Mouse (Mus musculus) E14TG2a.4 (cell line): Measurements from ENCODE around the gene Sar1a.

Source experiments
- H3K27me3 ChIP-seq: 2 replicates; pipeline ENCODE4 v1.6.1; 2014; ENCODE audit warnings: low read length, control low read depth; ENCODE audit not compliant: insufficient read depth
- H3K36me3 ChIP-seq: 2 replicates; pipeline ENCODE4 v1.6.1; 2014; ENCODE audit warnings: low read length, control low read depth; ENCODE audit not compliant: insufficient read depth
- H3K4me1 ChIP-seq: replicated peaks from 2 replicates; pipeline ENCODE4 v1.6.1; 2014; ENCODE audit warnings: low read depth, low read length, control low read depth
- H3K4me3 ChIP-seq: replicated peaks from 2 replicates; pipeline ENCODE4 v1.5.1; 2014; ENCODE audit warnings: mild to moderate bottlenecking, low read length
- H3K9me3 ChIP-seq: 2 replicates; pipeline ENCODE4 v1.6.1; 2014; ENCODE audit warnings: low read length, control low read depth
- CTCF ChIP-seq: conservative IDR thresholded peaks from 2 replicates; pipeline ENCODE4 v1.5.1; 2014; ENCODE audit warnings: low read length
- NANOG ChIP-seq: IDR thresholded peaks from 2 replicates; pipeline ENCODE4 v1.6.1; 2014; ENCODE audit warnings: borderline replicate concordance, low read length, mixed read lengths
- POU5F1 ChIP-seq: IDR thresholded peaks from 2 replicates; pipeline ENCODE4 v1.6.1; 2014; ENCODE audit warnings: low read length, borderline replicate concordance

Sar1a gene

GRCm38 (mm10) chr10:61695703-61696559 is 15.8 kb downstream of the Sar1a start:
- peaks cover 6% of the 10 kb centered on the region for H3K27me3 ChIP-seq
- H3K4me1 ChIP-seq: peaks cover 34% of the 10 kb centered on the region
- H3K36me3 ChIP-seq: peaks cover 58% of the 10 kb centered on the region
- no peak for TF ChIP-seq POU5F1
- no peak for TF ChIP-seq NANOG
- H3K9me3 ChIP-seq: no peaks in the 10 kb centered on the region
- H3K4me3 ChIP-seq: peak overlapping the region; percentile 98

- Histone ChIP-seq H3K27me3 (peaks cover 6% of the 10 kb centered on the region), H3K9me3 (no peaks in the 10 kb centered on the region), H3K4me1 (peaks cover 34% of the 10 kb centered on the region), H3K36me3 (peaks cover 58% of the 10 kb centered on the region), H3K4me3 (peak overlapping the region; percentile 98)
- TF ChIP-seq POU5F1 (no peak), CTCF (no peak), NANOG (no peak)
Measured at GRCm38 (mm10) chr10:61696560-61696823, 16.4 kb downstream of the Sar1a start.

- Histone ChIP-seq H3K36me3 (peaks cover 58% of the 10 kb centered on the region), H3K4me1 (peaks cover 38% of the 10 kb centered on the region), H3K27me3 (peaks cover 6% of the 10 kb centered on the region), H3K9me3 (no peaks in the 10 kb centered on the region), H3K4me3 (peak overlapping the region; percentile 98)
- TF ChIP-seq CTCF: no peak
- no peak for TF ChIP-seq POU5F1
- no peak for TF ChIP-seq NANOG
Measured at GRCm38 (mm10) chr10:61697028-61697427, 16.9 kb downstream of the Sar1a start.

- no peaks in the 10 kb centered on the region for H3K27me3 ChIP-seq
- H3K9me3 ChIP-seq: no peaks in the 10 kb centered on the region
- no peak for TF ChIP-seq POU5F1
- no peak for TF ChIP-seq CTCF
- TF ChIP-seq NANOG: no peak
- H3K4me3 ChIP-seq: no peak overlapping the region
- H3K36me3 ChIP-seq: peaks cover 34% of the 10 kb centered on the region
- H3K4me1 ChIP-seq: peaks cover 12% of the 10 kb centered on the region
Measured at GRCm38 (mm10) chr10:61704663-61705062, 24.6 kb downstream of the Sar1a start.

- Histone ChIP-seq H3K36me3 (peaks cover 24% of the 10 kb centered on the region), H3K4me3 (no peak overlapping the region), H3K9me3 (no peaks in the 10 kb centered on the region), H3K27me3 (peaks cover 14% of the 10 kb centered on the region), H3K4me1 (peaks cover 7% of the 10 kb centered on the region)
- no peak for TF ChIP-seq POU5F1
- no peak for TF ChIP-seq CTCF
- no peak for TF ChIP-seq NANOG
Measured at GRCm38 (mm10) chr10:61706412-61707375, 26.6 kb downstream of the Sar1a start.

GRCm38 (mm10) chr10:61713601-61714000 is 33.5 kb downstream of the Sar1a start:
- H3K4me3 ChIP-seq: no peak overlapping the region
- peaks cover 32% of the 10 kb centered on the region for H3K27me3 ChIP-seq
- H3K4me1 ChIP-seq: peaks cover 17% of the 10 kb centered on the region
- no peaks in the 10 kb centered on the region for H3K9me3 ChIP-seq
- no peak for TF ChIP-seq POU5F1
- no peak for TF ChIP-seq NANOG
- no peak for TF ChIP-seq CTCF
- no peaks in the 10 kb centered on the region for H3K36me3 ChIP-seq

- Histone ChIP-seq H3K4me1 (peaks cover 17% of the 10 kb centered on the region), H3K27me3 (peaks cover 32% of the 10 kb centered on the region), H3K36me3 (no peaks in the 10 kb centered on the region), H3K9me3 (no peaks in the 10 kb centered on the region), H3K4me3 (no peak overlapping the region)
- TF ChIP-seq NANOG: no peak
- TF ChIP-seq CTCF: no peak
- no peak for TF ChIP-seq POU5F1
Measured at GRCm38 (mm10) chr10:61714146-61714545, 34.0 kb downstream of the Sar1a start.

- peaks cover 32% of the 10 kb centered on the region for H3K27me3 ChIP-seq
- peak within 1 kb of the TSS; percentile 84 for H3K4me3 ChIP-seq
- TF ChIP-seq CTCF: no peak
- TF ChIP-seq POU5F1: no peak
- no peak for TF ChIP-seq NANOG
- H3K36me3 ChIP-seq: no peaks in the 10 kb centered on the region
- H3K4me1 ChIP-seq: peaks cover 17% of the 10 kb centered on the region
- H3K9me3 ChIP-seq: no peaks in the 10 kb centered on the region
Measured at GRCm38 (mm10) chr10:61714771-61715461, 34.8 kb downstream of the Sar1a start, which contains the start of gene Aifm2. Aifm2 (plus strand) TSS chr10:61715263.
